Mouse (Mus musculus) NIH3T3 (cell line): ENCODE measurements around the gene Gm20835.
"Not testable (repeated sequence)": the region's sequence is repeated elsewhere in the genome, so short reads cannot be mapped to it uniquely, and the experiment has no call there.

Source experiments
- DNase-seq: peaks from one replicate; pipeline ENCODE4 v3.0.0-alpha.2; 2012; ENCODE audit warnings: low read depth

Gm20835 gene

DNA sequence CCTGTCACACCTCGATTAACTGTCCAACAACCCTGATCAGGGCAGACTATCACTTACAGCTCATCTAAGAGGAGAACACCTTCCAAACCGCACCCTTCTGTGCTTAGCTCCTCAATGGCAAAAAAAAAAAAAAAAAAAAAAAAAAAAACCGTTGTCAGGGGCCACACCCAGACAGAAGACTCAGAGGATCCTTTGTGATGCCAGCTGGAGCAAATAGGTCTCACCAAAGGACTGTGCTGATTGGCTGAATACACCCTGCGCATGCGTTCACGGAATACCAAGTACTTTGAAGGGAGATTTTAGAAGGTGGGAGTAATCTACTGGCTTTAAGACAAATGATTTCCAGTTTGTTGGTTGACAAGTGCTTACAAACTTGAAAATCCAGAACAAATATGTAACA is at the start of gene Gm20835:
Gm20835 (minus strand) TSS at position 101 of the 400 bp plus-strand sequence.
- not testable (repeated sequence) for DNase-seq
